Mouse (Mus musculus): ENCODE results near the gene Gm45618.

Gm45618 gene

GRCm38 (mm10) chr7:142082179-142082578 is 38.4 kb downstream of the Gm45618 start:
- POLR2A ChIA-PET = interaction anchor here in 3 of 4 experiments (0.6 to 6.1 kb wide), 7 partner anchors 8 to 424 kb away, joined by 3 to 30 read pairs (median 4); partner anchors contain the start of gene Dusp8 (in 2 of the 3)

GRCm38 (mm10) chr7:142081736-142082135 is 38.8 kb downstream of the Gm45618 start:
- CTCF ChIA-PET = interaction anchor here in 3 of 4 experiments (0.5 to 2.9 kb wide), 7 partner anchors 14 to 1033 kb away, joined by 3 to 11 read pairs (median 3); partner anchors contain the start of gene Dusp8 (in 1 of the 3)
- POLR2A ChIA-PET = interaction anchor here in 3 of 4 experiments (0.6 to 6.1 kb wide), 10 partner anchors 9 to 423 kb away, joined by 3 to 30 read pairs (median 4); partner anchors contain the start of gene Dusp8 (in 2 of the 3)

More at GRCm38 (mm10) chr7:142082179-142082578, 38.4 kb downstream of the Gm45618 start:
- CTCF ChIA-PET = interaction anchor here in 3 of 4 experiments (0.5 to 2.9 kb wide), 7 partner anchors 13 to 1033 kb away, joined by 3 to 11 read pairs (median 4); partner anchors contain the start of gene Dusp8 (in 2 of the 3)

GRCm38 (mm10) chr7:142080876-142081275 is 39.7 kb downstream of the Gm45618 start:
- POLR2A ChIA-PET = interaction anchor here in 2 of 4 experiments (0.7 to 6.1 kb wide), 7 partner anchors 10 to 203 kb away, joined by 3 to 30 read pairs (median 4); partner anchors contain the start of gene Dusp8 (in 2 of the 2)
- CTCF ChIA-PET = interaction anchor here in 1 of 4 experiments (1.7 kb wide), 1 partner anchor 17 kb away, joined by 4 read pairs; no protein-coding TSS in a partner anchor

- CTCF ChIA-PET = no interaction called here
- POLR2A ChIA-PET = no interaction called here
Observed at GRCm38 (mm10) chr7:142079365-142079764, 41.2 kb downstream of the Gm45618 start.

GRCm38 (mm10) chr7:142077138-142077537 is 43.4 kb downstream of the Gm45618 start:
- POLR2A ChIA-PET = no interaction called here
- CTCF ChIA-PET = interaction anchor here in 2 of 4 experiments (0.6 to 1.4 kb wide), 2 partner anchors 21 to 536 kb away, joined by 3 read pairs; no protein-coding TSS in a partner anchor

- ChIA-PET POLR2A (interaction anchor here in 1 of 4 experiments (0.5 kb wide), 1 partner anchor 1268 kb away, joined by 3 read pairs; no protein-coding TSS in a partner anchor), CTCF (interaction anchor here in 2 of 4 experiments (0.5 to 1.8 kb wide), 5 partner anchors 22 to 820 kb away, joined by 3 to 4 read pairs (median 3); partner anchors contain the start of gene Dusp8 (in 1 of the 2))
Observed at GRCm38 (mm10) chr7:142074146-142074886, 46.2 kb downstream of the Gm45618 start.

GRCm38 (mm10) chr7:142071717-142072116 is 48.8 kb downstream of the Gm45618 start:
- CTCF ChIA-PET = interaction anchor here (0.6 to 3.4 kb wide), 16 partner anchors 12 to 539 kb away, joined by 3 to 27 read pairs (median 6); partner anchors contain the start of gene Dusp8 (in 2 of the 4)
- POLR2A ChIA-PET = interaction anchor here in 2 of 4 experiments (0.6 to 1.5 kb wide), 5 partner anchors 10 to 213 kb away, joined by 3 to 7 read pairs (median 4); partner anchors contain the start of gene Dusp8 (in 1 of the 2)

GRCm38 (mm10) chr7:142071212-142071578 is 49.3 kb downstream of the Gm45618 start:
- CTCF ChIA-PET = interaction anchor here (0.6 to 3.4 kb wide), 22 partner anchors 12 to 583 kb away, joined by 3 to 27 read pairs (median 5); partner anchors contain the start of genes Dusp8 (in 2 of the 4) and Gm45618 (in 1 of the 4)
- POLR2A ChIA-PET = interaction anchor here in 2 of 4 experiments (0.6 to 1.5 kb wide), 8 partner anchors 10 to 214 kb away, joined by 3 to 7 read pairs (median 3); partner anchors contain the start of gene Dusp8 (in 1 of the 2)

- ChIA-PET POLR2A (interaction anchor here in 2 of 4 experiments (0.6 to 1.5 kb wide), 8 partner anchors 11 to 214 kb away, joined by 3 to 7 read pairs (median 3); partner anchors contain the start of gene Dusp8 (in 1 of the 2)), CTCF (interaction anchor here (0.5 to 3.4 kb wide), 22 partner anchors 13 to 583 kb away, joined by 3 to 27 read pairs (median 4); partner anchors contain the start of genes Dusp8 (in 2 of the 4) and Gm45618 (in 1 of the 4))
Observed at GRCm38 (mm10) chr7:142070458-142071211, 49.9 kb downstream of the Gm45618 start.
